Mouse (Mus musculus): Measurements from ENCODE around the gene Ppp1r15a. TPM values are rescaled to one million over a fixed set of nuclear protein-coding genes. Genes with fewer than 3 reads are reported as not detected.
A peak's percentile ranks its signal among the peaks of the same experiment; 100 is the strongest.

The Ppp1r15a gene
- total and polyA plus RNA-seq, 2 experiments, result 4.3 to 14.9 TPM

GRCm38 (mm10) chr7:45561624-45562520 lies 35.8 kb upstream of the Ppp1r15a start:
- H3K4me1 ChIP-seq (ENCODE audit: control insufficient read depth, insufficient read depth, low read length), result no peaks in the 10 kb centered on the region
- DNase-seq (ENCODE audit: extremely low read depth, low read depth, low spot score), result no peak
- no peak overlapping the region for H3K4me3 ChIP-seq (ENCODE audit: insufficient read depth, low read depth, low read length)
- 62% methylated on average over 12 of the region's 12 CpGs for WGBS
- no peaks in the 10 kb centered on the region for H3K27me3 ChIP-seq (ENCODE audit: control insufficient read depth, insufficient read depth, low read length)
- TF ChIP-seq CTCF (IDR thresholded peaks at IDR 0.05; ENCODE audit: low read depth, low read length) (no peak), POLR2A (IDR thresholded peaks at IDR 0.05; ENCODE audit: extremely low read depth, insufficient read depth, low read length) (no peak)
- no peaks in the 10 kb centered on the region for H3K79me2 ChIP-seq (ENCODE audit: control insufficient read depth, insufficient read depth, low read length)
- no peak overlapping the region for H3K27ac ChIP-seq (replicated peaks; ENCODE audit: insufficient read depth, low read depth, low read length)
- H3K36me3 ChIP-seq (ENCODE audit: control insufficient read depth, insufficient read depth, low read length), result no peaks in the 10 kb centered on the region
- no peak overlapping the region for H3K9ac ChIP-seq (ENCODE audit: low read depth, low read length)

DNA sequence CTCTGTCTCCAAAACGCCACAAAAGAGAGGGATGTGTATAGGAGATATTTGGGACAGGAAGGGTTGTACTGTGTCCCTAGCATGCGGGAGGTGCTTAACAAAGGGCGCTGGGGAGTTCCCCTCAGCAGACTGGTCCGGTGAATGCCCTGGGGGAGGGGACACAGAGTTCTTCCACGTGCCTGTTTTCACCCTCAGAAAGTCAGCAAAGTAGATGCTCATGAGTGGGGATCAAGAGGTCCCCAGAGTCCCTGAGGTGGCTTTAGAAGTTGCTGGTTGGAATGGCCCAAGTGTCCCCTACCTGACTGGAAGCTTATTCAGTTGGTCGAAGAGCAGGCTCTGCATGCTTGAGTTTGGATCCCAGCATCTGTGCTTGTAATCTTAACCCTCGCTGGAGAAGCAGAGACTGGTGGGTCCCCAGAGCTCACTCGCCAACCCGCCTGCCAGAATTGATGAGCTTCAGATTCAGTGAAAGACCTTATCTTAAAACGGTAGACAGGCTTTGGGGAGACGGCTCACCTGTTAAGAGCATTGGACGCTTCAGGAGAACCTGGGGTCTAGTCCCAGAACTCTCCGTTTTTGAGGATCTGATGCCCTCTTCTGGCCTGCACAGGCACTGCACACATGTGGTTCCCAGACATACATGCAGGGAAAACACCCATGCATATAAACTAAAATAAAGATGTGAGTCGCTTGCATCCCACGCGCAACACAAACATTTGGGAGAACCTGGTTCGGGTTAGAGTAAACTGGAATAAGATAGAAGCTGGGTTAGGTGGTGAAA lies 35.0 kb upstream of the Ppp1r15a start:
- no peak overlapping the region for H3K27ac ChIP-seq (replicated peaks; ENCODE audit: insufficient read depth, low read depth, low read length)
- H3K4me1 ChIP-seq (ENCODE audit: control insufficient read depth, insufficient read depth, low read length), result no peaks in the 10 kb centered on the region
- TF ChIP-seq POLR2A (IDR thresholded peaks at IDR 0.05; ENCODE audit: extremely low read depth, insufficient read depth, low read length) (no peak), CTCF (IDR thresholded peaks at IDR 0.05; ENCODE audit: low read depth, low read length) (peak; percentile 84)

GRCm38 (mm10) chr7:45560241-45560640 lies 34.2 kb upstream of the Ppp1r15a start:
- no peak for DNase-seq (ENCODE audit: extremely low read depth, low read depth, low spot score)
- no peak overlapping the region for H3K9ac ChIP-seq (ENCODE audit: low read depth, low read length)
- H3K4me1 ChIP-seq (ENCODE audit: control insufficient read depth, insufficient read depth, low read length), result no peaks in the 10 kb centered on the region
- WGBS, result 55% methylated on average over 7 of the region's 7 CpGs
- TF ChIP-seq POLR2A (IDR thresholded peaks at IDR 0.05; ENCODE audit: extremely low read depth, insufficient read depth, low read length), result no peak
- TF ChIP-seq CTCF (IDR thresholded peaks at IDR 0.05; ENCODE audit: low read depth, low read length), result no peak
- no peaks in the 10 kb centered on the region for H3K27me3 ChIP-seq (ENCODE audit: control insufficient read depth, insufficient read depth, low read length)
- no peak overlapping the region for H3K4me3 ChIP-seq (ENCODE audit: insufficient read depth, low read depth, low read length)
- H3K36me3 ChIP-seq (ENCODE audit: control insufficient read depth, insufficient read depth, low read length), result no peaks in the 10 kb centered on the region
- H3K27ac ChIP-seq (replicated peaks; ENCODE audit: insufficient read depth, low read depth, low read length), result no peak overlapping the region
- H3K79me2 ChIP-seq (ENCODE audit: control insufficient read depth, insufficient read depth, low read length), result no peaks in the 10 kb centered on the region

More for the DNA sequence above, 35.0 kb upstream of the Ppp1r15a start:
- Histone ChIP-seq H3K9ac (ENCODE audit: low read depth, low read length) (no peak overlapping the region), H3K4me3 (ENCODE audit: insufficient read depth, low read depth, low read length) (no peak overlapping the region), H3K27me3 (ENCODE audit: control insufficient read depth, insufficient read depth, low read length) (no peaks in the 10 kb centered on the region), H3K36me3 (ENCODE audit: control insufficient read depth, insufficient read depth, low read length) (no peaks in the 10 kb centered on the region), H3K79me2 (ENCODE audit: control insufficient read depth, insufficient read depth, low read length) (no peaks in the 10 kb centered on the region)
- peak; percentile 44 for DNase-seq (ENCODE audit: extremely low read depth, low read depth, low spot score)
- 23% methylated on average over 17 of the region's 17 CpGs for WGBS

- no peaks in the 10 kb centered on the region for H3K36me3 ChIP-seq (ENCODE audit: control insufficient read depth, insufficient read depth, low read length)
- 64% methylated on average over 6 of the region's 6 CpGs for WGBS
- H3K79me2 ChIP-seq (ENCODE audit: control insufficient read depth, insufficient read depth, low read length), result no peaks in the 10 kb centered on the region
- DNase-seq (ENCODE audit: extremely low read depth, low read depth, low spot score), result no peak
- peaks cover 3% of the 10 kb centered on the region for H3K4me1 ChIP-seq (ENCODE audit: control insufficient read depth, insufficient read depth, low read length)
- no peak overlapping the region for H3K9ac ChIP-seq (ENCODE audit: low read depth, low read length)
- no peak overlapping the region for H3K27ac ChIP-seq (replicated peaks; ENCODE audit: insufficient read depth, low read depth, low read length)
- H3K4me3 ChIP-seq (ENCODE audit: insufficient read depth, low read depth, low read length), result no peak overlapping the region
- TF ChIP-seq POLR2A (IDR thresholded peaks at IDR 0.05; ENCODE audit: extremely low read depth, insufficient read depth, low read length) (no peak), CTCF (IDR thresholded peaks at IDR 0.05; ENCODE audit: low read depth, low read length) (no peak)
- H3K27me3 ChIP-seq (ENCODE audit: control insufficient read depth, insufficient read depth, low read length), result no peaks in the 10 kb centered on the region
Measured at GRCm38 (mm10) chr7:45558907-45559306, 32.8 kb upstream of the Ppp1r15a start.

DNA sequence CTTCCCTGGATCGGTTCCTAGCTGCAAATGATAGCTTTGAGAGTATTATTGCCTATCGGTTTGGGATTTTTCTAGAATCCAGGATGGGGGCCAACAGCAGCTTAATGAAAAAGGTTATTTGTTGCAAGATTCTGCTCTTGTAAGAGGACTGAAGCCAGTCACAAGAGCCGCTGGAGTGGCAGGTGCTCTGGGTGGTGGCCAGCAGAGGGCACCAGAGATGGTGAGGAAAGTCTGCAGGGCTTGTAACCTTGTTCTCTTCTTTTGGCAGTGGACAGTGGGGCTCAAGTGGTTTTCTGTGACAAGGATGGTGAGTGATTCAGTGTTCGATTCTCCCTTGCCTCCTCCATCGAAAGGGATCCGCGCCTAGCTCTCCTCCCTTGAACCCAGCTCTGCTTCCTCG lies 29.7 kb upstream of the Ppp1r15a start:
- TF ChIP-seq CTCF (IDR thresholded peaks at IDR 0.05; ENCODE audit: low read depth, low read length) (peak; percentile 91), POLR2A (IDR thresholded peaks at IDR 0.05; ENCODE audit: extremely low read depth, insufficient read depth, low read length) (no peak)
- Histone ChIP-seq H3K36me3 (ENCODE audit: control insufficient read depth, insufficient read depth, low read length) (no peaks in the 10 kb centered on the region), H3K4me3 (ENCODE audit: insufficient read depth, low read depth, low read length) (no peak overlapping the region), H3K79me2 (ENCODE audit: control insufficient read depth, insufficient read depth, low read length) (no peaks in the 10 kb centered on the region), H3K9ac (ENCODE audit: low read depth, low read length) (no peak overlapping the region), H3K27me3 (ENCODE audit: control insufficient read depth, insufficient read depth, low read length) (no peaks in the 10 kb centered on the region), H3K4me1 (ENCODE audit: control insufficient read depth, insufficient read depth, low read length) (peaks cover 8% of the 10 kb centered on the region), H3K27ac (replicated peaks; ENCODE audit: insufficient read depth, low read depth, low read length) (no peak overlapping the region)
- DNase-seq (ENCODE audit: extremely low read depth, low read depth, low spot score), result peak; percentile 69
- 28% methylated on average over 8 of the region's 8 CpGs for WGBS

All from liver, adult 2 months (tissue).